Mouse (Mus musculus): ENCODE results near the gene Ralgps2. TPM values are rescaled to one million over a fixed set of nuclear protein-coding genes. Genes with fewer than 3 reads are reported as not detected.

Gene Ralgps2
- polyA plus RNA-seq (2015; fragmentation: Nextera tagmentation; extraction: Ambion mirVana) = 74.4 and 88.1 TPM in 2 replicates

GRCm38 (mm10) chr1:156939251-156940141, at the start of gene Ralgps2:
Gene Ralgps2, minus strand, starts transcription at chr1:156939626.
- H3K9me3 ChIP-seq (replicated peaks) = no peaks in the 10 kb centered on the region
- peak; percentile 85 for ATAC-seq (ENCODE audit: insufficient number of reproducible peaks, low FRiP score, low TSS enrichment, low read depth)
- peak within 1 kb of the TSS; percentile 91 for H3K4me3 ChIP-seq (replicated peaks)
- peak within 1 kb of the TSS; percentile 84 for H3K4me2 ChIP-seq (replicated peaks)
- peak within 1 kb of the TSS; percentile 94 for H3K27ac ChIP-seq (replicated peaks)
- H3K9ac ChIP-seq = peak within 1 kb of the TSS; percentile 82
- no peaks in the 10 kb centered on the region for H3K27me3 ChIP-seq
- WGBS = under 1% methylated on average over 89 of the region's 124 CpGs
- peaks cover 13% of the 10 kb centered on the region for H3K4me1 ChIP-seq
- H3K36me3 ChIP-seq = no peaks in the 10 kb centered on the region

- no peak overlapping the region for H3K9ac ChIP-seq
Observed at GRCm38 (mm10) chr1:156987576-156987975, 48.1 kb upstream of the Ralgps2 start.

DNA sequence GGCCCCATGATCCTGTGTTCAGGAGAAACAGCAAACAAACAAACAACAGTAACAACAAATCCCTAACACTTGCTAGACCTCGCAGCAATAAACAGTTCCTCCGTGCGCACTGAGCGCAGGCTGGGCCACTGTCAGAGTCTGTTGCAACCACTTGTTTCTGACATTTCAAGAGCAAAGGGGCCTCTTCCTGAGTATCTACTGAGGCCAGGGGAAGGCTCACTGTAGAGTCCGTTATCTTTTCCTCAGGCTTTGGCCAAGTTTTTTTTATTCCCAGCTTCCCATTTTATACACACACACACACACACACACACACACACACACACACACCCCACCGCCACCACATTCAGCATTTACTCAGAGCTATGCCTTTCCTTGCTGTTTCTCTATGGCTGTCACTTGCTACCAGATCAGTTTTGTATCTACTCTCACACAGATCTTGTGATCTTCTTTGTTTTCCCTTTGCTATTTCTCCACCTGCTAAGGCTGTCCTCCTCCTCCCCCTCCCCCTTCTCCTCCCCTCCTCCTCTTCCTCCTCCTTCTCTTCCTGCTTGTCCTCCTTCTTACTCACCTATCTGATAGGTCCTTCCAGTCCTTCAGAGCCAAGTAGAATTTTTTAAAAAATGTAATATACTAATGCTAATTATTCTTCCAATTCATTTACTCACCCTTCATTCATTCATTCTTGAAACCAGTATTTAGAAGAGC, 47.4 kb upstream of the Ralgps2 start:
- H3K4me1 ChIP-seq = no peaks in the 10 kb centered on the region
- no peaks in the 10 kb centered on the region for H3K9me3 ChIP-seq (replicated peaks)
- H3K4me3 ChIP-seq (replicated peaks) = no peak overlapping the region
- H3K4me2 ChIP-seq (replicated peaks) = no peak overlapping the region
- 74% methylated on average over 6 of the region's 6 CpGs for WGBS
- no peaks in the 10 kb centered on the region for H3K36me3 ChIP-seq
- no peak for ATAC-seq (ENCODE audit: insufficient number of reproducible peaks, low FRiP score, low TSS enrichment, low read depth)
- H3K27me3 ChIP-seq = peaks cover 4% of the 10 kb centered on the region; the same call in 1 of the 2 replicates
- H3K9ac ChIP-seq = no peak overlapping the region
- no peak overlapping the region for H3K27ac ChIP-seq (replicated peaks)

More at GRCm38 (mm10) chr1:156987576-156987975, 48.1 kb upstream of the Ralgps2 start:
- 65% methylated on average over 3 of the region's 3 CpGs for WGBS
- Histone ChIP-seq H3K4me3 (replicated peaks) (no peak overlapping the region), H3K4me1 (no peaks in the 10 kb centered on the region), H3K27ac (replicated peaks) (no peak overlapping the region), H3K9me3 (replicated peaks) (no peaks in the 10 kb centered on the region), H3K36me3 (no peaks in the 10 kb centered on the region), H3K27me3 (peaks cover 4% of the 10 kb centered on the region; the same call in 1 of the 2 replicates), H3K4me2 (replicated peaks) (no peak overlapping the region)
- no peak for ATAC-seq (ENCODE audit: insufficient number of reproducible peaks, low FRiP score, low TSS enrichment, low read depth)

DNA sequence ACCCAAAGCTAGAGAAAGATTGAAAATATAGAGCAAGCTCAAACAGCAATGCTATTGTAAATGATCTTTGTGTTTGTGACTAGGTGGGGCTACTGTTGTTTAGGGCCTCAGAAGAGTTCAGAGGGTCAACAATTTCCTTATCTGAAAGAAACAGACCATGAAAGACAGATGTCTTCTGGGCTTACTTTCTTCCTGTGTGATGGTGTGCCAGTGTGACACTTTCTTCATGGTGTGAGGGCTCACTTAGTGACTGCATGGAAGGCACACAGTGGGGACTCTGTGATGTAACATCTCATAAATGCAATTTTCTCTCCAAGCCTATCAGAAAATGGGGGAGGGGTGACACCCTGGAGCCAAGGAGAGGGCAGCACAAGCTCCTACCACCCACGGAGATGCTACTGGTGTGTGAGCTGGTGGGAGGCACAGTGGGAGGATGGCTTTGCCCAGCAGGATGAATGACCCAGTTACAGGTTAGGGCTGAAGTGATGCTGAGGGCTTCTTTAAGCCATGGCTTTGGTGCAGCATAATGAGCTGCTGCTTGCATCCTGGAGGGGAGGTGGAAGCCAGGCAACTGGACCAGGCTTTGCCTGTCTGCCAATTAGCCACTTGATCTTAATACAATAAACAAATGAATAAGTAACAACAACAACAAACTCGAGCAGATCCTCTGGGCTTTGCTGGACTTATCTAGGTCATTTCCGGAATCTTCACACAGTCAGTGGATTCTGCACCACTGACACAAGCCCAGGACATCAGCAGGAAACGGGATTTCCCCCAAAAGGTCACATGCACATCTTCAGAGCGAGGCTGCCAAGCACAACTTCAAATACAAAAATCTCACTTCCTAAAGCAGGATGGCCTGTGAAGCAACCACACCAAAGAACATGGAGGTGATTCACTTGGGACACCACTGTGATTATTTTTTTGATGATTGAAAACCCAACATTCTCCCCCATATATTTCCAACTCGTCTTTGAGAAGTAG, 46.5 kb upstream of the Ralgps2 start:
- Histone ChIP-seq H3K4me3 (replicated peaks) (no peak overlapping the region), H3K9me3 (replicated peaks) (no peaks in the 10 kb centered on the region), H3K9ac (no peak overlapping the region), H3K4me2 (replicated peaks) (no peak overlapping the region), H3K27ac (replicated peaks) (no peak overlapping the region), H3K36me3 (no peaks in the 10 kb centered on the region), H3K4me1 (no peaks in the 10 kb centered on the region), H3K27me3 (peaks cover 4% of the 10 kb centered on the region; the same call in 1 of the 2 replicates)
- ATAC-seq (ENCODE audit: insufficient number of reproducible peaks, low FRiP score, low TSS enrichment, low read depth) = no peak
- WGBS = 40% methylated on average over 6 of the region's 6 CpGs

DNA sequence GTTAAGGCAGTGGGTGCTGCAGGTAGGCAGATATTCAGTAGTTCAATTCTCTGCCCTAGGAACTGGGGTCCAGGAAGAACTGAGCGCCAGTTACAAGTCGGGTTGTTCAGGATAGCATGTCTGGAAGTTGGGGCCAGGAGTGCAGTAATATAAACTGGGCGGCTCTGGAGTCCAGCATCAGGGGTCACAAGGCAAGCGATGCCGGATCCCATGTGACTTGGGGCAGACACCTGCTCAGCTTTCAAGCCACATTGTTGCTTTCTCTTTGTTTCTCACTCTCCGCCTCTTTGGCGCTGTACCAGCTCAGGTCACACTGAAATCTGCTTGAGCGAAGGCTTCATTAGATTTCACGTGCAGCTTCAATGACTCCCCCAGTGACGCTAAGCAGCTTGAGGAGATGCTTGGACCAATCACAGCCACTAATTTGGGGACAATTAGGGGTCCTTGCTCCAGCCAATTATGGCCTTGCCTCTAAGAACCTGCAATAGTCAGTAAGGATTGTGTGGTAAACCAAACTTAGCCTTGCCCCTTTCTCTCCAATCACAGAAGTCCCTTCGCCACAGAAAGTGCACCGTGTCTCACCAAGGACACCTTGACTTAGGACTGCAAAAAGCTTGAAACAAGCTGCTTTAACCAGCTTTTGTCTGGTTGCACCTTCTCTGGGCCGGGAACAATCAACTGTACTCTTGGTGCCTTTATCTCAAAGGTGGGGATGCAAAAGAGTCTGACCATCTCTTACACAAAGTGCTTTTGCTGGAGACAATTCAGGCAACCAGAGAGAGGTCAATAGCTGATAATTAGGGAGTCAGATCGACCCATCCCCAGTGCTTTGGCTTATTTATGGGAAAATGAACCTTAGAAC, 43.8 kb upstream of the Ralgps2 start:
- no peak overlapping the region for H3K27ac ChIP-seq (replicated peaks)
- no peak for ATAC-seq (ENCODE audit: insufficient number of reproducible peaks, low FRiP score, low TSS enrichment, low read depth)
- H3K9me3 ChIP-seq (replicated peaks) = no peaks in the 10 kb centered on the region
- no peak overlapping the region for H3K4me3 ChIP-seq (replicated peaks)
- H3K27me3 ChIP-seq = peaks cover 4% of the 10 kb centered on the region; the same call in 1 of the 2 replicates
- H3K4me1 ChIP-seq = no peaks in the 10 kb centered on the region
- H3K9ac ChIP-seq = no peak overlapping the region
- WGBS = 73% methylated on average over 14 of the region's 14 CpGs
- H3K36me3 ChIP-seq = no peaks in the 10 kb centered on the region
- H3K4me2 ChIP-seq (replicated peaks) = no peak overlapping the region

GRCm38 (mm10) chr1:156981975-156982374, 42.5 kb upstream of the Ralgps2 start:
- no peaks in the 10 kb centered on the region for H3K4me1 ChIP-seq
- ATAC-seq (ENCODE audit: insufficient number of reproducible peaks, low FRiP score, low TSS enrichment, low read depth) = no peak
- H3K9me3 ChIP-seq (replicated peaks) = no peaks in the 10 kb centered on the region
- H3K27ac ChIP-seq (replicated peaks) = no peak overlapping the region
- peaks cover 4% of the 10 kb centered on the region; the same call in 1 of the 2 replicates for H3K27me3 ChIP-seq
- whole genome bisulfite sequencing = 89% methylated on average over 9 of the region's 9 CpGs
- no peak overlapping the region for H3K9ac ChIP-seq
- H3K36me3 ChIP-seq = no peaks in the 10 kb centered on the region
- no peak overlapping the region for H3K4me3 ChIP-seq (replicated peaks)
- H3K4me2 ChIP-seq (replicated peaks) = no peak overlapping the region

- no peaks in the 10 kb centered on the region; the same call in 1 of the 2 replicates for H3K27me3 ChIP-seq
- H3K9me3 ChIP-seq (replicated peaks) = no peaks in the 10 kb centered on the region
- no peak for ATAC-seq (ENCODE audit: insufficient number of reproducible peaks, low FRiP score, low TSS enrichment, low read depth)
- no peak overlapping the region for H3K4me2 ChIP-seq (replicated peaks)
- no peaks in the 10 kb centered on the region for H3K4me1 ChIP-seq
- no peak overlapping the region for H3K27ac ChIP-seq (replicated peaks)
- WGBS = 86% methylated on average over 4 of the region's 4 CpGs
- no peak overlapping the region for H3K9ac ChIP-seq
- no peak overlapping the region for H3K4me3 ChIP-seq (replicated peaks)
- H3K36me3 ChIP-seq = no peaks in the 10 kb centered on the region
Observed at GRCm38 (mm10) chr1:156979722-156980121, 40.3 kb upstream of the Ralgps2 start.

- 83% methylated on average over 7 of the region's 7 CpGs for WGBS
- Histone ChIP-seq H3K4me3 (replicated peaks) (no peak overlapping the region), H3K9ac (no peak overlapping the region), H3K36me3 (no peaks in the 10 kb centered on the region), H3K4me2 (replicated peaks) (no peak overlapping the region), H3K27ac (replicated peaks) (no peak overlapping the region), H3K27me3 (no peaks in the 10 kb centered on the region; the same call in 1 of the 2 replicates), H3K9me3 (replicated peaks) (no peaks in the 10 kb centered on the region), H3K4me1 (no peaks in the 10 kb centered on the region)
- ATAC-seq (ENCODE audit: insufficient number of reproducible peaks, low FRiP score, low TSS enrichment, low read depth) = no peak
Observed at GRCm38 (mm10) chr1:156978656-156979055, 39.2 kb upstream of the Ralgps2 start.

- H3K36me3 ChIP-seq = no peaks in the 10 kb centered on the region
- no peaks in the 10 kb centered on the region for H3K4me1 ChIP-seq
- H3K27ac ChIP-seq (replicated peaks) = no peak overlapping the region
- 60% methylated on average over 6 of the region's 6 CpGs for WGBS
- H3K4me3 ChIP-seq (replicated peaks) = no peak overlapping the region
- no peaks in the 10 kb centered on the region for H3K27me3 ChIP-seq
- H3K9ac ChIP-seq = no peak overlapping the region
- no peak for ATAC-seq (ENCODE audit: insufficient number of reproducible peaks, low FRiP score, low TSS enrichment, low read depth)
- H3K9me3 ChIP-seq (replicated peaks) = no peaks in the 10 kb centered on the region
- no peak overlapping the region for H3K4me2 ChIP-seq (replicated peaks)
Observed at GRCm38 (mm10) chr1:156973857-156974256, 34.4 kb upstream of the Ralgps2 start.

DNA sequence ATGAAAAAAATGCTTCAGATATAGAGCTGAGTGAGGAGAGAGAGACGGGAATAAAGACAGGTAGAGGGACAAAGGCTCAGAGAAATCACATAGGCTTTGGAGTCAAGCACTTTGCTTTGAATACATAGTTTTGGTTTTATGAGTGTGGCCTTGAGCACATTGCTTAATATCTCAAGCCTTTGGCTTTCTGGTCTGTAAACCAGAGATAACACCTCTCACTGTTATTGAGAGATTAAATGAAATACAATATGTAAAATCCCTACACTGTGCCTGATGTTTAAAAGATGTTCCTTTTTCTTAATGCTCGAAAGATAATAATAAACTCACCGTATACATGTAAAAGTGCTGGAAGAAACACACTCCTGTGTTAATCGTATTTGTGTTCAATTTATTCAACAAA, 33.0 kb upstream of the Ralgps2 start:
- Histone ChIP-seq H3K36me3 (no peaks in the 10 kb centered on the region), H3K9me3 (replicated peaks) (no peaks in the 10 kb centered on the region), H3K9ac (no peak overlapping the region), H3K4me2 (replicated peaks) (no peak overlapping the region), H3K27ac (replicated peaks) (no peak overlapping the region), H3K4me3 (replicated peaks) (no peak overlapping the region), H3K4me1 (no peaks in the 10 kb centered on the region), H3K27me3 (no peaks in the 10 kb centered on the region)
- WGBS = 90% methylated on average over 4 of the region's 4 CpGs
- ATAC-seq (ENCODE audit: insufficient number of reproducible peaks, low FRiP score, low TSS enrichment, low read depth) = no peak
